Mouse (Mus musculus) left cerebral cortex, postnatal 36 days (tissue): ENCODE data around the gene Sult6b1. TPM values are rescaled to one million over a fixed set of nuclear protein-coding genes. Genes with fewer than 3 reads are reported as not detected.

Experiments
- DNase-seq, 2 experiments: peaks; one replicate each; pipeline ENCODE4 v3.0.0; 2021 to 2022; ENCODE audit warnings: low spot score in 2 of 2, mixed read lengths in 1 of 2
- intact Hi-C: fragments of 180-260 bp; cut with DNase I; formaldehyde crosslinking; loops from one replicate; pipeline ENCODE4 v1.15.1; 2025
- total RNA-seq, 2 experiments: library from RNA; stranded (reverse); gene quantifications; 2 replicates each; pipeline ENCODE4 v1.2.3; 2021

Gene Sult6b1
- under 1 TPM in 1 of 2 experiments, not detected in 1; 0.44 TPM for total RNA-seq

GRCm38 (mm10) chr17:78906892-78907291 is at the start of gene Sult6b1:
Sult6b1 (minus strand) TSS chr17:78906992.
- intact Hi-C loops, result no loop called here
- no peak for DNase-seq

GRCm38 (mm10) chr17:78953240-78953639 is 46.4 kb upstream of the Sult6b1 start:
- DNase-seq, result no peak
- intact Hi-C loops, result no loop called here

- no peak for DNase-seq
- intact Hi-C loops, result no loop called here
Measured at GRCm38 (mm10) chr17:78952070-78952469, 45.3 kb upstream of the Sult6b1 start.

- no peak for DNase-seq
- intact Hi-C loops, result no loop called here
Measured at GRCm38 (mm10) chr17:78951225-78951624, 44.4 kb upstream of the Sult6b1 start.

GRCm38 (mm10) chr17:78942579-78942978 is 35.8 kb upstream of the Sult6b1 start:
- no peak for DNase-seq
- intact Hi-C loops, result no loop called here

- no peak for DNase-seq
- intact Hi-C loops, result loop anchor here (10.0 kb wide), 1 partner anchor 906 kb away; no protein-coding TSS in a partner anchor
Measured at GRCm38 (mm10) chr17:78938927-78939326, 32.1 kb upstream of the Sult6b1 start.

- no peak for DNase-seq
- intact Hi-C loops, result loop anchor here (2.0 to 10.0 kb wide), 2 partner anchors 103 to 907 kb away; partner anchors contain the start of genes Gpatch11 and Heatr5b
Measured at GRCm38 (mm10) chr17:78937229-78937853, 30.5 kb upstream of the Sult6b1 start.

- DNase-seq, result peak; percentile 95 to 97
- intact Hi-C loops, result loop anchor here (2.0 to 10.0 kb wide), 2 partner anchors 102 to 908 kb away; partner anchors contain the start of genes Gpatch11 and Heatr5b
Measured at GRCm38 (mm10) chr17:78936466-78937228, 29.9 kb upstream of the Sult6b1 start, which contains the start of the genes Cebpz and Ndufaf7. Cebpz (minus strand) TSS chr17:78937066. Ndufaf7 (plus strand) TSS chr17:78937136.

GRCm38 (mm10) chr17:78935857-78936256 is 29.1 kb upstream of the Sult6b1 start:
- DNase-seq, result no peak
- intact Hi-C loops, result loop anchor here (2.0 to 10.0 kb wide), 2 partner anchors 101 to 909 kb away; partner anchors contain the start of genes Gpatch11 and Heatr5b

- DNase-seq, result no peak
- intact Hi-C loops, result loop anchor here (5.0 kb wide), 1 partner anchor 80 kb away; the partner anchor contains the start of genes Gpatch11 and Heatr5b
Measured at GRCm38 (mm10) chr17:78917696-78918095, 10.9 kb upstream of the Sult6b1 start.

- intact Hi-C loops, result loop anchor here (5.0 kb wide), 1 partner anchor 80 kb away; the partner anchor contains the start of genes Gpatch11 and Heatr5b
- DNase-seq, result no peak
Measured at GRCm38 (mm10) chr17:78916899-78917298, 10.1 kb upstream of the Sult6b1 start.

GRCm38 (mm10) chr17:78916369-78916813 is 9.6 kb upstream of the Sult6b1 start, which contains the start of gene Cebpzos:
Cebpzos (plus strand) TSS chr17:78916500.
- intact Hi-C loops, result loop anchor here (5.0 kb wide), 1 partner anchor 79 kb away; the partner anchor contains the start of genes Gpatch11 and Heatr5b
- peak; percentile 86 to 90 for DNase-seq

GRCm38 (mm10) chr17:78915772-78916171 is 9.0 kb upstream of the Sult6b1 start:
- intact Hi-C loops, result loop anchor here (5.0 kb wide), 1 partner anchor 78 kb away; the partner anchor contains the start of genes Gpatch11 and Heatr5b
- DNase-seq, result no peak

GRCm38 (mm10) chr17:78913921-78914320 is 7.1 kb upstream of the Sult6b1 start:
- intact Hi-C loops, result no loop called here
- DNase-seq, result no peak

- DNase-seq, result no peak
Measured at GRCm38 (mm10) chr17:78912861-78913281, 6.1 kb upstream of the Sult6b1 start.

GRCm38 (mm10) chr17:78909374-78909773 is 2.6 kb upstream of the Sult6b1 start:
- no peak for DNase-seq
- intact Hi-C loops, result no loop called here

More at GRCm38 (mm10) chr17:78912861-78913281, 6.1 kb upstream of the Sult6b1 start:
- intact Hi-C loops, result no loop called here

GRCm38 (mm10) chr17:78903158-78903557 is 3.6 kb downstream of the Sult6b1 start:
- no peak for DNase-seq
- intact Hi-C loops, result no loop called here

- no peak for DNase-seq
- intact Hi-C loops, result no loop called here
Measured at GRCm38 (mm10) chr17:78895394-78895793, 11.4 kb downstream of the Sult6b1 start.

GRCm38 (mm10) chr17:78894991-78895390 is 11.8 kb downstream of the Sult6b1 start:
- intact Hi-C loops, result no loop called here
- no peak for DNase-seq

GRCm38 (mm10) chr17:78891020-78891419 is 15.8 kb downstream of the Sult6b1 start:
- DNase-seq, result no peak
- intact Hi-C loops, result no loop called here
